Mouse (Mus musculus) macrophage (primary cell): Measurements from ENCODE around the gene Gimd1. TPM values are rescaled to one million over a fixed set of nuclear protein-coding genes. Genes with fewer than 3 reads are reported as not detected.
A peak's percentile ranks its signal among the peaks of the same experiment; 100 is the strongest.

Experiments used
- H3K27ac ChIP-seq: fragments of 350-480 bp; formaldehyde crosslinking; 2 replicates; pipeline ENCODE4 v1.9.0; 2021
- H3K36me3 ChIP-seq: fragments of 350-480 bp; formaldehyde crosslinking; 2 replicates; pipeline ENCODE4 v1.9.0; 2021; ENCODE audit errors: inconsistent target
- H3K4me3 ChIP-seq: fragments of 350-480 bp; formaldehyde crosslinking; 2 replicates; pipeline ENCODE4 v1.9.0; 2021; ENCODE audit errors: inconsistent target
- H3K79me2 ChIP-seq: fragments of 350-480 bp; formaldehyde crosslinking; 2 replicates; pipeline ENCODE4 v1.9.0; 2021; ENCODE audit errors: inconsistent target
- WGBS: methylation state at CpG from one replicate; pipeline ENCODE4 v1.1.7; 2026; ENCODE audit warnings: inconsistent platforms; ENCODE audit not compliant: missing documents; 5-methylcytosine and 5-hydroxymethylcytosine counted together
- polyA plus RNA-seq: library from polyadenylated mRNA; stranded (reverse); fragments of 250-400 nt; gene quantifications from 3 replicates; pipeline ENCODE4 v1.2.4, GENCODE M21; 2018; ENCODE audit warnings: inconsistent platforms

Gene Gimd1
- polyA plus RNA-seq, 1 experiment from 2014 or later: not detected

GRCm38 (mm10) chr3:132653959-132654358 lies 24.3 kb downstream of the Gimd1 start:
- no peak overlapping the region for H3K27ac ChIP-seq
- 95% methylated on average over 5 of the region's 7 CpGs for WGBS
- H3K79me2 ChIP-seq: no peaks in the 10 kb centered on the region
- H3K4me3 ChIP-seq: no peak overlapping the region
- H3K36me3 ChIP-seq: no peaks in the 10 kb centered on the region; the same call in 1 of the 2 replicates

GRCm38 (mm10) chr3:132655955-132656354 lies 26.3 kb downstream of the Gimd1 start:
- 92% methylated on average over 2 of the region's 2 CpGs for whole genome bisulfite sequencing
- Histone ChIP-seq H3K79me2 (no peaks in the 10 kb centered on the region), H3K36me3 (peaks cover 18% of the 10 kb centered on the region), H3K27ac (no peak overlapping the region), H3K4me3 (no peak overlapping the region)

GRCm38 (mm10) chr3:132677494-132677893 lies 47.9 kb downstream of the Gimd1 start:
- WGBS: 100% methylated on average over 2 of the region's 2 CpGs
- Histone ChIP-seq H3K4me3 (no peak overlapping the region), H3K79me2 (peaks cover 45% of the 10 kb centered on the region)

GRCm38 (mm10) chr3:132683447-132684230 lies 54.0 kb downstream of the Gimd1 start, which contains the start of gene Tbck:
Gene Tbck, plus strand, starts transcription at chr3:132684144.
- WGBS: under 1% methylated on average over 42 of the region's 42 CpGs
- Histone ChIP-seq H3K4me3 (peak within 1 kb of the TSS; percentile 97), H3K79me2 (peaks cover 79% of the 10 kb centered on the region), H3K36me3 (peaks cover 15% of the 10 kb centered on the region), H3K27ac (peak within 1 kb of the TSS; percentile 99)

More at GRCm38 (mm10) chr3:132677494-132677893, 47.9 kb downstream of the Gimd1 start:
- peaks cover 21% of the 10 kb centered on the region for H3K36me3 ChIP-seq
- H3K27ac ChIP-seq: no peak overlapping the region

- WGBS: 1% methylated on average over 27 of the region's 27 CpGs
- Histone ChIP-seq H3K4me3 (peak within 1 kb of the TSS; percentile 97), H3K27ac (peak within 1 kb of the TSS; percentile 99), H3K79me2 (peaks cover 72% of the 10 kb centered on the region), H3K36me3 (peaks cover 18% of the 10 kb centered on the region)
Measured at GRCm38 (mm10) chr3:132684231-132684928, 54.8 kb downstream of the Gimd1 start, which contains the start of gene Aimp1. Gene Aimp1, minus strand, starts transcription at chr3:132684370.

Other genes with a start within 250 kb of the Gimd1 start
- gene Tbck, start 54.3 kb downstream of the Gimd1 start, polyA plus RNA-seq: 10.9 to 13.4 TPM (median 11.1 TPM) in 3 replicates
- 49.5 to 67.1 TPM (median 53.0 TPM) in 3 replicates for gene Aimp1, start 54.5 kb downstream of the Gimd1 start, polyA plus RNA-seq